Mouse (Mus musculus) MEL (cell line): ENCODE data around the gene Olfr1441. TPM values are rescaled to one million over a fixed set of nuclear protein-coding genes. Genes with fewer than 3 reads are reported as not detected.

Source experiments
- DNase-seq: peaks from one replicate; pipeline ENCODE4 v3.0.0; 2011; ENCODE audit warnings: low read depth, low spot score
- H3K27ac ChIP-seq: 2 replicates; pipeline ENCODE4 v1.5.1; 2012; ENCODE audit warnings: low read depth, mild to moderate bottlenecking, control low read depth, low read length, moderate library complexity; ENCODE audit not compliant: control insufficient read depth
- H3K27me3 ChIP-seq, 2 experiments: fragments of 150-350 bp in 1 of 2; sonication (generic) in 1 of 2; 2 replicates each; pipeline ENCODE4 v1.6.1; 2012; ENCODE audit warnings: low read length in 2 of 2, mild to moderate bottlenecking in 2 of 2, improper control_type of control experiment in 1 of 2, moderate library complexity in 1 of 2; ENCODE audit not compliant: insufficient read depth in 2 of 2, control insufficient read depth in 1 of 2
- H3K36me3 ChIP-seq, 2 experiments: 2 replicates each; pipeline ENCODE4 v1.6.1; 2012 to 2014; ENCODE audit warnings: low read length in 2 of 2, improper control_type of control experiment in 1 of 2, inconsistent platforms in 1 of 2, mild to moderate bottlenecking in 1 of 2; ENCODE audit not compliant: insufficient read depth in 2 of 2, control insufficient read depth in 1 of 2
- H3K4me1 ChIP-seq, 2 experiments: fragments of 150-350 bp in 1 of 2; sonication (generic) in 1 of 2; 2 replicates each; pipeline ENCODE4 v1.6.1; 2012; ENCODE audit warnings: low read length in 2 of 2, improper control_type of control experiment in 1 of 2, mild to moderate bottlenecking in 1 of 2; ENCODE audit not compliant: insufficient read depth in 2 of 2, control insufficient read depth in 1 of 2
- H3K4me3 ChIP-seq, 2 experiments: fragments of 150-350 bp in 1 of 2; sonication (generic) in 1 of 2; 2 replicates each; pipeline ENCODE4 v1.5.1; 2012; ENCODE audit warnings: low read depth in 2 of 2, low read length in 2 of 2, mild to moderate bottlenecking in 2 of 2, moderate library complexity in 2 of 2, control low read depth in 1 of 2, improper control_type of control experiment in 1 of 2; ENCODE audit not compliant: control insufficient read depth in 1 of 2, insufficient read depth in 1 of 2
- H3K79me2 ChIP-seq: 2 replicates; pipeline ENCODE4 v1.6.1; 2012; ENCODE audit warnings: mild to moderate bottlenecking, low read length, moderate library complexity; ENCODE audit not compliant: control insufficient read depth, poor library complexity, insufficient read depth
- H3K9ac ChIP-seq: 2 replicates; pipeline ENCODE4 v1.6.1; 2012; ENCODE audit warnings: low read depth, mild to moderate bottlenecking, control low read depth, low read length, moderate library complexity; ENCODE audit not compliant: control insufficient read depth, poor library complexity, severe bottlenecking
- H3K9me3 ChIP-seq: fragments of 150-350 bp; sonication (generic); replicated peaks from 2 replicates; pipeline ENCODE4 v1.6.1; 2012; ENCODE audit warnings: mild to moderate bottlenecking, low read length, improper control_type of control experiment, moderate library complexity; ENCODE audit not compliant: insufficient read depth
- E2F4 ChIP-seq: IDR thresholded peaks from 2 replicates; pipeline ENCODE4 v1.6.1; 2011; ENCODE audit warnings: low read depth, low read length, improper control_type of control experiment, borderline replicate concordance
- ELF1 ChIP-seq: IDR thresholded peaks from 2 replicates; pipeline ENCODE4 v1.6.1; 2014; ENCODE audit warnings: low read depth, mild to moderate bottlenecking, inconsistent platforms, low read length, improper control_type of control experiment, moderate library complexity
- GABPA ChIP-seq: IDR thresholded peaks from 2 replicates; pipeline ENCODE4 v1.6.1; 2012; ENCODE audit warnings: low read depth, mild to moderate bottlenecking, inconsistent platforms, low read length, improper control_type of control experiment, moderate library complexity
- JUND ChIP-seq: IDR thresholded peaks from 2 replicates; pipeline ENCODE4 v1.6.1; 2011; ENCODE audit warnings: low read depth, mild to moderate bottlenecking, improper control_type of control experiment, low read length
- KAT2A ChIP-seq: conservative IDR thresholded peaks from 2 replicates; pipeline ENCODE4 v1.6.1; 2012; ENCODE audit warnings: low read depth, low read length, improper control_type of control experiment, inconsistent platforms
- MAFK ChIP-seq: IDR thresholded peaks from 2 replicates; pipeline ENCODE4 v1.6.1; 2011; ENCODE audit warnings: low read depth, mild to moderate bottlenecking, low read length, improper control_type of control experiment, borderline replicate concordance
- MAX ChIP-seq: IDR thresholded peaks from 2 replicates; pipeline ENCODE4 v1.6.1; 2011; ENCODE audit warnings: low read length, improper control_type of control experiment
- MEF2A ChIP-seq: IDR thresholded peaks from 2 replicates; pipeline ENCODE4 v1.6.1; 2014; ENCODE audit warnings: low read depth, mild to moderate bottlenecking, inconsistent platforms, low read length, improper control_type of control experiment; ENCODE audit not compliant: poor library complexity, insufficient replicate concordance, severe bottlenecking; ENCODE audit errors: extremely low read depth
- MXI1 ChIP-seq: IDR thresholded peaks from 2 replicates; pipeline ENCODE4 v1.6.1; 2011; ENCODE audit warnings: mild to moderate bottlenecking, low read depth, low read length, improper control_type of control experiment
- MYC ChIP-seq: IDR thresholded peaks from 2 replicates; pipeline ENCODE4 v1.6.1; 2011; ENCODE audit warnings: low read depth, mild to moderate bottlenecking, low read length, improper control_type of control experiment, moderate library complexity
- NELFE ChIP-seq: IDR thresholded peaks from 2 replicates; pipeline ENCODE4 v1.6.1; 2011; ENCODE audit warnings: low read depth, low read length, improper control_type of control experiment
- NRF1 ChIP-seq: IDR thresholded peaks from 2 replicates; pipeline ENCODE4 v1.6.1; 2014; ENCODE audit warnings: low read depth, mild to moderate bottlenecking, inconsistent platforms, low read length, improper control_type of control experiment, moderate library complexity; ENCODE audit not compliant: poor library complexity, insufficient read depth, severe bottlenecking
- POLR2A ChIP-seq, 2 experiments: IDR thresholded peaks; 2 replicates each; pipeline ENCODE4 v1.6.1; 2011 to 2012; ENCODE audit warnings: low read length in 2 of 2, mild to moderate bottlenecking in 2 of 2, control low read depth in 1 of 2, improper control_type of control experiment in 1 of 2, low read depth in 1 of 2, moderate library complexity in 1 of 2; ENCODE audit not compliant: control insufficient read depth in 1 of 2, insufficient read depth in 1 of 2, poor library complexity in 1 of 2
- POLR2AphosphoS2 ChIP-seq: IDR thresholded peaks from 2 replicates; pipeline ENCODE4 v1.6.1; 2011; ENCODE audit warnings: low read length, improper control_type of control experiment
- SIN3A ChIP-seq: IDR thresholded peaks from 2 replicates; pipeline ENCODE4 v1.6.1; 2012; ENCODE audit warnings: low read length, improper control_type of control experiment, inconsistent platforms
- TBP ChIP-seq: IDR thresholded peaks from 2 replicates; pipeline ENCODE4 v1.8.0; 2011; ENCODE audit warnings: low read depth, low read length, improper control_type of control experiment
- TCF12 ChIP-seq: IDR thresholded peaks from 2 replicates; pipeline ENCODE4 v1.6.1; 2014; ENCODE audit warnings: low read depth, mild to moderate bottlenecking, inconsistent platforms, low read length, improper control_type of control experiment, moderate library complexity
- UBTF ChIP-seq: IDR thresholded peaks from 2 replicates; pipeline ENCODE4 v1.6.1; 2012; ENCODE audit warnings: low read depth, mild to moderate bottlenecking, inconsistent platforms, low read length, improper control_type of control experiment, moderate library complexity, borderline replicate concordance; ENCODE audit not compliant: insufficient read depth
- USF1 ChIP-seq: IDR thresholded peaks from 2 replicates; pipeline ENCODE4 v1.6.1; 2014; ENCODE audit warnings: low read depth, mild to moderate bottlenecking, inconsistent platforms, low read length, improper control_type of control experiment, moderate library complexity
- USF2 ChIP-seq, 2 experiments: IDR thresholded peaks; 2 replicates each; pipeline ENCODE4 v1.6.1; 2011 to 2012; ENCODE audit warnings: improper control_type of control experiment in 2 of 2, low read length in 2 of 2, borderline replicate concordance in 1 of 2, inconsistent platforms in 1 of 2, low read depth in 1 of 2, mild to moderate bottlenecking in 1 of 2; ENCODE audit not compliant: insufficient read depth in 1 of 2
- ZC3H11A ChIP-seq: IDR thresholded peaks from 2 replicates; pipeline ENCODE4 v1.6.1; 2012; ENCODE audit warnings: low read depth, mild to moderate bottlenecking, inconsistent platforms, low read length, improper control_type of control experiment
- ZMIZ1 ChIP-seq: IDR thresholded peaks from 2 replicates; pipeline ENCODE4 v1.6.1; 2012; ENCODE audit warnings: low read depth, mild to moderate bottlenecking, inconsistent platforms, low read length, improper control_type of control experiment, moderate library complexity
- ZNF384 ChIP-seq: IDR thresholded peaks from 2 replicates; pipeline ENCODE4 v1.6.1; 2012; ENCODE audit warnings: low read depth, mild to moderate bottlenecking, inconsistent platforms, low read length, improper control_type of control experiment
- polyA plus RNA-seq, 2 experiments: library from polyadenylated mRNA; stranded (reverse) in 1 of 2; unstranded in 1 of 2; fragments of >175 nt in 1 of 2; fragments of >200 nt in 1 of 2; gene quantifications; 2 replicates each; pipeline versions ENCODE4 v1.2.1 to v1.2.4; 2012; ENCODE audit warnings: low replicate concordance in 2 of 2, low read depth in 1 of 2; ENCODE audit not compliant: insufficient read length in 2 of 2, insufficient read depth in 1 of 2, missing spikeins in 1 of 2
- total RNA-seq: library from RNA; depleted of rRNA; stranded (reverse); fragments of 300-350 nt; gene quantifications from 2 replicates; pipeline ENCODE4 v1.2.3, GENCODE M21; 2012

Olfr1441 gene
- total and polyA plus RNA-seq, 3 experiments: 0.03 TPM; not detected in 2

GRCm38 (mm10) chr19:12435011-12435416 is 17.8 kb downstream of the Olfr1441 start:
- H3K27ac ChIP-seq: no peak overlapping the region
- TF ChIP-seq SIN3A (no peak), ZC3H11A (no peak), MAFK (no peak), ZNF384 (no peak), UBTF (no peak), JUND (no peak), NELFE (no peak), GABPA (no peak), USF1 (no peak), KAT2A (no peak), MAX (no peak), TCF12 (no peak), E2F4 (no peak)
- TF ChIP-seq, all 39 proteins: peak for 0
- H3K9me3 ChIP-seq: no peaks in the 10 kb centered on the region
- H3K79me2 ChIP-seq: no peaks in the 10 kb centered on the region
- DNase-seq: no peak
- H3K4me3 ChIP-seq: no peak overlapping the region
- H3K9ac ChIP-seq: no peak overlapping the region
- H3K27me3 ChIP-seq: no peaks in the 10 kb centered on the region
- no peaks in the 10 kb centered on the region for H3K4me1 ChIP-seq
- no peaks in the 10 kb centered on the region for H3K36me3 ChIP-seq

DNA sequence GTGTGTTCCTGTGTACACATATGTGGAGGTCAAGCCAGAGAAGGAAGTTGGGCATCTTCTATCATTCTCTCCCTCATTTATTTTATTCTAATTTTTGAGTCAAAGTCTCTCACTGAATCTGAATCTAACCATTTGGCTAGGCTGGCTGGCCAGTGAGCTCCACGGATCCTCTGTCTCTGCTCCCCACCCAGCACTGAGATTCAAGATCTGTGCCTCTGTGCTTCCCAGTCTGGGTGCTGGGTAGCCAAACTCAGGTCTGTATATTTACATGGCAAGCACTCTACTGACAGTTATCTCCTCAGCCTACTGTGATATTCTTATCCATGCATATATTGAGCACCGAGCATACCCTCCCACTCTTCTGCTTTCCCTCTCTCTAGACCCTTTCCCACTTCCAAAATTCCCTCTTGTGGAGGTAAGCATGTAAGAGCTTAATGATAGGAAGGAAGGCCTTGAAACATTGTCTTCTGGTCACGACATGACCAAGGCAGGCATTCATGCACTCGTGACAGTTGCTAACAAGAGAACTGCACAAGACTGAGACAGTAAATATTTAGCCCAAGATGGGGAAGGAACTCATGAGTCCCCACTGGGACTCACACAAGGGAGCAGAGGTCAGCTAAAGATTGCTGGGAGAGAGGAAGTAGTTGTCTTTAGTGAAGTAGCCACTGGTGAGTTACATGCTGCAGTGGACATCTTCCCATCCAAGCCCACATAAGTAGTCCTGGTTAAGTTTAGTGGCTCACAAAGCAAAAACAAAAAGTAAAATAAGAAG is 18.7 kb downstream of the Olfr1441 start:
- DNase-seq: no peak
- Histone ChIP-seq H3K9ac (no peak overlapping the region), H3K27ac (no peak overlapping the region), H3K4me3 (no peak overlapping the region), H3K27me3 (peaks cover 0 to 2% of the 10 kb centered on the region in 2 experiments; a peak in 1 of 4 replicates), H3K36me3 (no peaks in the 10 kb centered on the region), H3K4me1 (no peaks in the 10 kb centered on the region), H3K79me2 (no peaks in the 10 kb centered on the region), H3K9me3 (no peaks in the 10 kb centered on the region)
- no peak for TF ChIP-seq NELFE
- no peak for TF ChIP-seq MYC
- TF ChIP-seq ELF1: no peak
- TF ChIP-seq TBP: no peak
- no peak for TF ChIP-seq USF2 (IDR thresholded peaks at IDR 0.05; ENCODE audit: borderline replicate concordance in 1 of 2, insufficient read depth in 1 of 2, low read depth in 1 of 2, low read length in 2 of 2)
- TF ChIP-seq ZMIZ1: no peak
- no peak for TF ChIP-seq USF1
- no peak for TF ChIP-seq MAFK
- TF ChIP-seq ZNF384: no peak
- no peak for TF ChIP-seq POLR2AphosphoS2
- no peak for TF ChIP-seq MXI1
- TF ChIP-seq POLR2A (IDR thresholded peaks at IDR 0.05; ENCODE audit: control insufficient read depth in 1 of 2, insufficient read depth in 1 of 2, low read depth in 1 of 2, low read length in 2 of 2, poor library complexity in 1 of 2): no peak
- no peak for TF ChIP-seq MEF2A
- no peak for TF ChIP-seq NRF1
- no peak for TF ChIP-seq GABPA
- TF ChIP-seq KAT2A: no peak
